Mouse (Mus musculus) erythroblast, embryonic 14.5 days (primary cell): ENCODE results near the gene Lnx1. TPM values are rescaled to one million over a fixed set of nuclear protein-coding genes. Genes with fewer than 3 reads are reported as not detected.

ENCODE experiments used
- H3K27me3 ChIP-seq: 2 replicates; pipeline ENCODE4 v1.6.1; 2012; ENCODE audit warnings: inconsistent platforms; ENCODE audit not compliant: control insufficient read depth
- H3K36me3 ChIP-seq: 2 replicates; pipeline ENCODE4 v1.6.1; 2012; ENCODE audit warnings: mild to moderate bottlenecking, inconsistent platforms; ENCODE audit not compliant: control insufficient read depth
- H3K4me1 ChIP-seq: 2 replicates; pipeline ENCODE4 v1.6.1; 2012; ENCODE audit warnings: inconsistent platforms; ENCODE audit not compliant: control insufficient read depth
- H3K4me3 ChIP-seq: replicated peaks from 2 replicates; pipeline ENCODE3; 2012; ENCODE audit warnings: moderate library complexity, mild to moderate bottlenecking, inconsistent platforms
- H3K9me3 ChIP-seq: 2 replicates; pipeline ENCODE4 v1.6.1; 2012; ENCODE audit warnings: low read length, inconsistent platforms, mixed read lengths; ENCODE audit not compliant: control insufficient read depth
- GATA1 ChIP-seq: IDR thresholded peaks from 2 replicates; pipeline ENCODE4 v1.6.1; 2012; ENCODE audit warnings: low read length, inconsistent platforms, mixed read lengths
- TAL1 ChIP-seq: IDR thresholded peaks from 3 replicates; pipeline ENCODE4 v1.6.1; 2012; ENCODE audit warnings: low read length, inconsistent platforms, mixed read lengths
- polyA plus RNA-seq: library from polyadenylated mRNA; stranded (reverse); fragments of >175 nt; gene quantifications from 2 replicates; pipeline ENCODE4 v1.2.3, GENCODE M21; 2012

Gene Lnx1
- polyA plus RNA-seq: not detected in 2 replicates

DNA sequence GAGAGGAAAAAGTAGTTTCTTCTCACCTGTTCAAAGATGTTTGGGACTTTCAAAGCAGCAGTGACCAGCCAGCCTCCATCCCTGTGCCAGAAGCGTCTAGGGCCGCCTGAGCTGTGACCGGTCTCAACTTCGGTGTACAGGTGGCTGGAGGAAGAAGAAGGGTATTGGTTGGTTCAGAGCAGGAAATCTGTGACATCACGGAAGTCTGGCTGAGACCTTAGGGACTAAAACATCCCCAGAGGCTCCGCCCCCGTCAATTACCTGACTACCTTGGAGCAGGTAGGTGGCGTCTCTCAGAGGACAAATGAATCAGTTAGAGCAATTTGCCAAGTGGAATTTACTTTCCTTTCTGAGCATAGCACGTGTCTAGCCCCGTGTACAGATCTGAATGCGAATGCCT, at the start of gene Lnx1:
Gene Lnx1 (minus strand): TSS at position 147 of the 400 bp plus-strand sequence.
- H3K36me3 ChIP-seq: no peaks in the 10 kb centered on the region
- no peak for TF ChIP-seq TAL1
- TF ChIP-seq GATA1: no peak
- H3K4me3 ChIP-seq: no peak within 1 kb of the TSS
- peaks cover 9% of the 10 kb centered on the region for H3K4me1 ChIP-seq
- no peaks in the 10 kb centered on the region; the same call in 1 of the 2 replicates for H3K27me3 ChIP-seq
- no peaks in the 10 kb centered on the region for H3K9me3 ChIP-seq

DNA sequence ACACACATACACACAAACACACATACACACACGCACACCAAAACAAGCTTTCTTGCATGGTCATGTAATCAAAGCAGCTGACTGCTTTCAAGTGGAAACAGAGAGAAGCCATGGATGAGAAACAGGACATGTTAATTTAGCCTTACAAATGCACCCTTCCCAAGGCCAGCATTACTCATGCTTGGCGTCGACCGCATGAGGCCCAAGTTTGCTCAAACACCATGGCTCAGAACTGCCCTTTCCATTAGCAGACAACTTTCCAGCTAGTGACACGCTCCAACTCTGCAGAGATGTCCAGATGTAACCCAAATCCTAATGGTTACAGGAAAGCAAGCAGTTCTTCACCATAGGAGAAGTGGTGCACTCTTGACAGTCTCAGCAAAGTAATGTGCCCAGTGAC, 47.8 kb upstream of the Lnx1 start:
- Histone ChIP-seq H3K27me3 (no peaks in the 10 kb centered on the region), H3K4me3 (no peak overlapping the region), H3K36me3 (no peaks in the 10 kb centered on the region), H3K9me3 (no peaks in the 10 kb centered on the region), H3K4me1 (no peaks in the 10 kb centered on the region)
- TF ChIP-seq GATA1 (no peak), TAL1 (no peak)

DNA sequence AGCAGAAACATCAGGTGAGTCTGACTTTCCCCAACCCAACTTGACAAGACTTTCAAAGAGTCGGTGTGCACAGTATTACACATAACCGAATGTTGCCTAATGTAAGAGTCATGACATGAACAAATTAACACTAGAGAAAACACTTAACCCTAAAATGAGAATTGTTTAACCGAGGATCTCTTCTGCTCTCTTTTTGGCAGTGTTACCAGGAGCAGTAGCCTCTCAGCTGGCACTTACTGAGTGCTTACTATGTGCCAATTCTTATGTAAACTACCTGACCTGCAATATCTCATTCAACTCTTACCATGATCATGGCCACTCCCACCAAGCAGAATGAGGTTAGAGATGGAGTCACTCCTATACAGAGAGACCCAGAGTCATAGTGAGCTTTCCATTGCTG, 44.8 kb upstream of the Lnx1 start:
- Histone ChIP-seq H3K9me3 (no peaks in the 10 kb centered on the region), H3K27me3 (no peaks in the 10 kb centered on the region), H3K4me3 (no peak overlapping the region), H3K36me3 (no peaks in the 10 kb centered on the region), H3K4me1 (no peaks in the 10 kb centered on the region)
- no peak for TF ChIP-seq GATA1
- TF ChIP-seq TAL1: no peak

DNA sequence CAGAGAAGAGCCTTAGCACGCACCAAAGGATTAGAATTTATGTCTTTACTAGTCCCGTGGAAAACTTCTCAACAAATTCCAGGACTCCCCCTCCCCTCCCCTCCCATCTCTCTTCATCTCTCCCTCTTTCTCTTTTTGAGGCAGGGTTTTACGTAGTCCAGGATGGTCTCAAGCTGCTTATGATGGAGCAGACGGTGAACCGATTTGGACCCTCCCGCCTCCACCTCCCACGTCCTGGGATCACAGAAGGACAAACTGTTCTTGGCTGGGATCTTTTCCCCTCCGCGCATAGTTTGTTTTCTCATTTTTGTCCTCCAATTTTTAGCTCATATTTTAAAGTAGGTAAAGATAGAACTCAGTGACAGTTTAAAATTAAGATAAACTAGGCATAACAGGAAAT, 38.2 kb upstream of the Lnx1 start:
- Histone ChIP-seq H3K9me3 (no peaks in the 10 kb centered on the region), H3K4me3 (no peak overlapping the region), H3K27me3 (no peaks in the 10 kb centered on the region), H3K36me3 (no peaks in the 10 kb centered on the region), H3K4me1 (no peaks in the 10 kb centered on the region)
- TF ChIP-seq TAL1 (no peak), GATA1 (no peak)

DNA sequence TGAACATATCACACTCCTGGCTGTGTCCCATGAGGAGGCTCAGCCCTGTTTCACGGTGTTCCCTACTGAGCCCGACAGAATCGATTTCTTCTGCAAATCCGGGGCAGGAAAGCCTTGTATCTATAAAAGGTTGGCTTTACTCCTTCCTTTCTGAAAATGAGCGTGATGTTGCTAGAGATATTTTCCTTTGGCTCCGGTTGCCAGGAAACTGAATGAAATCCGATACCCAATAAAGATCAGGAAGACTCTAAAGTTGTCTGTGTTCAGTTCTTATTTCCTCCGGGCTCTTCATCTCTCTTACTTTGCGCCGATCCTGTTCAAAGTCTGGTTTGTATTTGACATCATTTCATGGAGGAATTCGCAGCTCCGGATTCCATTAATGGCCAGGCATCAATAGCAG, 36.7 kb upstream of the Lnx1 start:
- H3K36me3 ChIP-seq: no peaks in the 10 kb centered on the region
- no peaks in the 10 kb centered on the region for H3K27me3 ChIP-seq
- TF ChIP-seq GATA1 (no peak), TAL1 (no peak)
- no peaks in the 10 kb centered on the region for H3K4me1 ChIP-seq
- H3K4me3 ChIP-seq: no peak overlapping the region
- H3K9me3 ChIP-seq: no peaks in the 10 kb centered on the region

DNA sequence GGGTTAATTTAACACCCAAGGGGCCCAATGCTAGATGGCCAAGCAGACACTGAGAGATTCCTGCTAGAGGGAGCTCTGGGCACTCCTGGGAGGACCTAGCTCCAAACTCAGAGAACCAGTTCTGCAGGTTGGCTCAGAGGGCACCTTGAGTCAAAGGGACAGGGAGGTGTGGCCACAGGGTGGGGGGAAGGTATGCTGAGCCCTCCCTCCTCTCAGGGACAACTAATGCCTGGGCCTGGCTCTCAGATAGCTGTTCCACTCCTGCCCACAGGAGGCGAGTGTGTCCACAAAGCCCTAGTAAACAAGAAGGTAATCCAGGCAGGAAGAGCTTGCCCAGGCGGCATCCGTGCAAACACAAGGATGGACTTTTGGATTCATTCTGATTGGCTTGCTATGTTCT, 35.6 kb upstream of the Lnx1 start:
- no peaks in the 10 kb centered on the region for H3K4me1 ChIP-seq
- no peak for TF ChIP-seq GATA1
- TF ChIP-seq TAL1: no peak
- H3K9me3 ChIP-seq: no peaks in the 10 kb centered on the region
- H3K4me3 ChIP-seq: no peak overlapping the region
- no peaks in the 10 kb centered on the region for H3K27me3 ChIP-seq
- H3K36me3 ChIP-seq: no peaks in the 10 kb centered on the region

DNA sequence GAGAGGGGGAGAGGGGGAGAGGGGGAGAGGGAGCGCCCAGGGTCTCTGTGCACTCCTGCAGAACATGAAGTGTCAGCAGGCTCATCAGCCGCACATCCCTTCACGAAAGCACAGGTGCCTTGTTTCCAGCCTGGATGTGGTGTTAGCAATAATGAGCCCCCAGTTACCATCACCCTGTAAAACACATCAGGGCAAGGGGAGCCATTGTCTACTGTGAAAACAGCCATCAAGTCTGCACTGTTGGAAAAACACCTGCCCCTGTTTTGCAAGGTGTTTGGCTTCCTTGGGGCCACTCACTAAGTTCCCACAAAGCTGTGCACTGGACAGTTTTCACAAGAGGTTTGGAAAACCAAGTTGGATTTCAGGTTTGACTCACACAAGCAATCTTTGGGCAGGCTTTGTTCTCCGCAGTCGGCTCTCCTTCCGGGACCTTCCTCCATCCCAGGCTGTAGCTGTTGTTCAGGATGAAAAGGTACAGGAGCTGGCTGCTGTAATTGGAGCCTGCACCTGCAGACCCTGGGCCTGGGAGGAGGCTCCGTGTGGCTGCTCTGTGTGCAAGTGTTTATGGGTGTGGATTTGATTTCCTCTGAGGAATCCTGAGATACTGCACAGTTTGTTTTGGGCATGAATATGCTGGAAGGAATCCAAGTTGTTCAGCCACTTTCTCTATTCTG, 31.3 kb upstream of the Lnx1 start:
- TF ChIP-seq TAL1 (no peak), GATA1 (no peak)
- H3K9me3 ChIP-seq: no peaks in the 10 kb centered on the region
- no peaks in the 10 kb centered on the region for H3K4me1 ChIP-seq
- no peak overlapping the region for H3K4me3 ChIP-seq
- no peaks in the 10 kb centered on the region for H3K27me3 ChIP-seq
- no peaks in the 10 kb centered on the region for H3K36me3 ChIP-seq

DNA sequence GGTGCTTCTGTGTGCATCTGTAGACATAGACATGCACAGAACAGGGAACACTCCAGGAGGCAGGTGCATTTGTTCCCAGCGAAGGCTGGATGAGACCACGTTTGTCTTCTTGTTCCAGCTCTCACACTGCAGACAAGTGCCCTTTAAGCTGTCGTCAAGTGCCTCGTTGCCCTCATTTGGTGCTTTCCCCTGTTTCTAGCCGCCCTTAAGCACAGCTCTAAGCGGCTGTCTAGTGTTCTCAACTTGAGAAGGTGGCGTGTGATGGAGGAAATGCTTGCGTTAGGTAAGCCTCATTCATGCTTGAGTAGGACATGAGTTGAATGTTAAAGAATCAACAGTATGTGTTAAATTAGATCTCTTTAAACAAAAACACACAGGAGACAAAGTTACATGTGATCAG, 29.9 kb upstream of the Lnx1 start:
- no peak overlapping the region for H3K4me3 ChIP-seq
- no peaks in the 10 kb centered on the region for H3K27me3 ChIP-seq
- no peaks in the 10 kb centered on the region for H3K4me1 ChIP-seq
- TF ChIP-seq GATA1 (no peak), TAL1 (no peak)
- H3K9me3 ChIP-seq: no peaks in the 10 kb centered on the region
- H3K36me3 ChIP-seq: no peaks in the 10 kb centered on the region

DNA sequence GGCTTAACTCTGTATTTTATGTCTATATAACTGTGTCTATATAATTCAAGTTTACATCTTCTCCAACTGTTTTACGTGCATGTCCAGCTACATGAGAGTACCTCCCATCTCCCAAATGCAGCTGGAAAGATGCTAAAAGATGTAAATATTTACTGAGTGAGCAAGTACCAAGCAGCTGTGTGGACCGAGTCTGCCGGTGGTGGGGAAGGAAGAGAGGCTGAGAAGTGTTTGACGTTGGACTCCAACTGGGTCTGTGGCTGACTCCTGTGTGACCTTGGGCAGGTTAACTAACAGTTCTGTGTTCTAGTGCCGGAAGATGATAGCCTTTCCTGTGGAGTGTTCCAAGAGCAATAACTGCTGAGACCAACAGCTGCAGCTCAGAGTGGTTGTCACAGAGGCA, 27.9 kb upstream of the Lnx1 start:
- no peak for TF ChIP-seq TAL1
- no peak for TF ChIP-seq GATA1
- no peaks in the 10 kb centered on the region for H3K27me3 ChIP-seq
- H3K4me1 ChIP-seq: no peaks in the 10 kb centered on the region
- H3K9me3 ChIP-seq: no peaks in the 10 kb centered on the region
- H3K36me3 ChIP-seq: no peaks in the 10 kb centered on the region
- H3K4me3 ChIP-seq: no peak overlapping the region

DNA sequence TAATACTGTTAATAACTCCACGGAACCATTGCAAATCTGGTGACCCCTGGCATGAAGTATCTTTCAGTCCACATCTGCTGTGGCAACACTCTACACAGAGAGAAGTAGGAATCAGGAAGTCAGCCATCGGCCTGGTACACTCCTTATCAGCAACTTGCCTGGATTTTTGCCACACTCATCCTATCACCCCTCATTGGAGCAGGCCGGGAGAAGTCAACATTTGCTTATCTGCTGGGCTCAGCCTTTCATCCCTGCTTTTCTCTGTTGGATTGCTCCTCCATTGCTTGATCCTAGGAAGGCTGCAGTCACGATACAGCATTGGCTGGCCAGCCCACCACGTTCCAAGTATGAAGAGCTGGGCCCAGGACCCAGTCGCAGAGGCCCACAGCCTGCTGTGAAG, 26.9 kb upstream of the Lnx1 start:
- Histone ChIP-seq H3K27me3 (no peaks in the 10 kb centered on the region), H3K4me3 (no peak overlapping the region), H3K36me3 (no peaks in the 10 kb centered on the region), H3K9me3 (no peaks in the 10 kb centered on the region), H3K4me1 (no peaks in the 10 kb centered on the region)
- no peak for TF ChIP-seq TAL1
- TF ChIP-seq GATA1: no peak
